Mouse (Mus musculus) liver, embryonic 14.5 days (tissue): Measurements from ENCODE around the gene Cog2.

ENCODE experiments used
- CTCF ChIP-seq: IDR thresholded peaks from 2 replicates; pipeline ENCODE4 v1.5.1; 2016; ENCODE audit warnings: antibody characterized with exemption, low read depth, control low read depth
- EP300 ChIP-seq: IDR thresholded peaks from 2 replicates; pipeline ENCODE4 v1.6.1; 2016; ENCODE audit warnings: antibody characterized with exemption, low read depth

DNA sequence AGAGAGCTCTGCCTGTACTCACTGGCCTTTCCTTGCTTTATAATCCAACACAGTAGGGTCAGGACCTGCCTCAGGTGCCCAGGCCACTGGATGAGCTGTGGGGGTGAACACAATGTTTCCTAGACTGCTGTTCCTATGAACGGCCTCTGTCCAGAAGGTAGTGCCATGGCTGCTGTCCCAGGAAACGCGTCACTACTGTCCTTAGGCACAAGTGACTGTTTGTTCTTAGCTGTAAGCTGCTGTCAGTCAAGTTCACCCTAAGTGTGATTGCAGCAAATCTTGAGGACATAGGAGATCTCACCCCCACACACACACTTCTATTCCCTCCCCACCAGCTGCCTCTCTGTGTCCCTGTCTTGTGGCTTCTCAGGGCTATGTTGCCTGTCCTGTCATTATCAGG is 47.0 kb downstream of the Cog2 start:
- no peak for TF ChIP-seq CTCF
- no peak for TF ChIP-seq EP300
